Mouse (Mus musculus): ENCODE data around the gene Fam3c. TPM values are rescaled to one million over a fixed set of nuclear protein-coding genes. Genes with fewer than 3 reads are reported as not detected.
A peak's percentile ranks its signal among the peaks of the same experiment; 100 is the strongest.

Gene Fam3c
- polyA plus RNA-seq, 1 experiment from 2014 or later = 15.0 TPM

DNA sequence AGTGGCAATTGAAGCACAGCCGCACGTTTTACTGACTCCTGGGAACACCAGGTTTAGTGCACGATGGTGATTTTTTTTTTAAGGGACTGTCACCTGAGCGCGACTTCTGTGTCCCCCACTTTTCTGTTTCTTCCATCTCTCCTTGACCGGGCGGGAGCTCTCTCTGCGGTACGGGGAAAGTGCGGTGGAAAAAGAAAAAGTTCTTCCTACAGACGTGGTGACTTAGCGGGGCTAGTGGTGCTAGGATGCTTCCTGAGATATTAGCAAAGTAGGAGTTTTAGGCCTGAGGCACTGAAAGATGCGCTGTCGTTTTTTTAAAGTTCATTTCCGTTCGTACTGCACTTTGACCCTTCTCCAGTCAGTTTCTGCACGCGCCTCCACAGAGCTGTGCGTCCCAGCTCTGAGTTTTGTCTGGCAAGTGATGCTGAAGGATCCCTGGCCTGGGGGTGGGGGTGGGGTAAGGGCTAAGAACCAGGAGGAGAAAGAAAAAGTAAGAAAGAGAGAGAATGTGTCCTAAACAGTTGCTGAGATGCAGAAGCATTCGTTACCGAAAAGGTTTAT is 66.5 kb downstream of the Fam3c start:
- Histone ChIP-seq H3K4me2 (peak overlapping the region; percentile 52), H3K4me1 (replicated peaks) (peaks cover 4% of the 10 kb centered on the region; the same call in 1 of the 2 replicates), H3K27me3 (peaks cover 44% of the 10 kb centered on the region), H3K36me3 (replicated peaks) (no peaks in the 10 kb centered on the region), H3K9me3 (replicated peaks) (no peaks in the 10 kb centered on the region), H3K27ac (replicated peaks) (no peak overlapping the region), H3K4me3 (replicated peaks) (peak overlapping the region; percentile 10; the same call in 1 of the 2 replicates), H3K9ac (no peak overlapping the region)
- no peak for ATAC-seq (ENCODE audit: insufficient read depth)
- WGBS (ENCODE audit: insufficient replicate concordance) = 6% methylated on average over 21 of the region's 21 CpGs

DNA sequence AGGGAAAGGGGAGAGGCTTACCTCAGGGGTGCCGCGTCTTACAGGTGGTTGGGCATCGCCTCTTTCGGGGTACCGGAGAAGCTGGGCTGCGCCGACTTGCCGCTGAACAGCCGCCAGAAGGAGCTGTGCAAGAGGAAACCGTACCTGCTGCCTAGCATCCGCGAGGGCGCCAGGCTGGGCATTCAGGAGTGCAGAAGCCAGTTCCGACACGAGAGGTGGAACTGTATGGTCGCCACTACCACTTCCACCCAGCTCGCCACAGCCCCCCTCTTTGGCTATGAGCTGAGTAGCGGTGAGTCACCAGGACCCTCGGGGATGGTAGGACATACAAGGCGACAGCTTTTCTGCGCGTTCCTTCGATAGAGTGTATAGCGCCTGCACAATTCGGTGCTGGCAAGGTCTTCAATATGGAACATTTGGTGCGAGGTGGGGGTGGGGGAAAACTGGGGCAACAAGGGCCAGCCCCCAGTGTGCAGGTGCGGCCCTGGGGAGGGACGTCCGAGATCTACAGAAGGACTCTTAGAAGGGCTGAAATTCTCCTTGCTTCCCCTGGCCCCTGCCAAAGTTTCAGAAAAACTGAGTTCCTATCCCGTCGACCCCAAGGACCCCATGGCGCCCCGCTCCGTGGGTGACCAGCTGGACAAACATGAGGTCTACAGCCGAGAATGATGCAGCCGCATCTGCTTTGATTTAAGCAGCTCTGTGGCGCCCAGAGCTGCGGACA is 67.1 kb downstream of the Fam3c start:
- ATAC-seq (ENCODE audit: insufficient read depth) = no peak
- Histone ChIP-seq H3K9me3 (replicated peaks) (no peaks in the 10 kb centered on the region), H3K36me3 (replicated peaks) (no peaks in the 10 kb centered on the region), H3K4me1 (replicated peaks) (peaks cover 4% of the 10 kb centered on the region; the same call in 1 of the 2 replicates), H3K4me2 (peak overlapping the region; percentile 52), H3K4me3 (replicated peaks) (peak overlapping the region; percentile 10), H3K9ac (no peak overlapping the region), H3K27me3 (peaks cover 44% of the 10 kb centered on the region), H3K27ac (replicated peaks) (no peak overlapping the region)
- 2% methylated on average over 38 of the region's 38 CpGs for WGBS (ENCODE audit: insufficient replicate concordance)

DNA sequence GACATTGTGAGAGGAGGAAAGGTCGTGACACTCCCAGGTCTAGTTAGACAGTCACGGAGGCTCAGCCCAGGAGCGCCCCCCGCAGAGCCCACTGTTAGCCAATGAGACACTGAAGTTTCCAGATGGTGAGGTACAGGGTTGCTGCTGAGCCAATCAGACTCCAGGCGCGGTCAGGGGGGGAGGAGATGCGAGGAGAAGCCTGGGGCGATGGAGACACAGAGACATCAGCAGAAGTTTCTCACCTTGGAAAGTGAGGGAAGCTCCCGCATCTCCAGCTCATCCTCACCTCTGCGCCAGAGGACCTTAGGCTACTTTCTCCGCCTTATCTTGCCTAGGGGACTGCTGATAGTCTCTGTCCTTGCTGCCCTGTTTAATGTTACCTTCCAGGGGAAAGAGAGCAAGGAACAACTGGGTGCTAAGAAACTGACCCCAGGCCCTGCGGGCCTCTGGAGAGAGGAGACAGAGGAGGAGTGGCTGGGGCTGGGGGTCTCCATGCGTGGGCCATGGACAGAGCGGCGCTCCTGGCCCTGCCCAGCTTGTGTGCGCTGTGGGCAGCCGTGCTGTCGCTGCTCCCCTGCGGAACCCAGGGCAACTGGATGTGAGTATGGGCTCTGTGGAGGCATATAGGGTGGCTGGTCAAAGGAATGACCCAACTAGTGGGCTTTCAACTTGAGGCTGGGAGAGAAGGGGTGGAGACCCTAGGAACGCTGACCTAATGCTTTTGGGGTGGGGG is 67.9 kb downstream of the Fam3c start, which contains the start of gene Wnt16:
Gene Wnt16, plus strand, starts transcription at position 224 of the 733 bp plus-strand sequence.
- Histone ChIP-seq H3K27me3 (peaks cover 44% of the 10 kb centered on the region), H3K27ac (replicated peaks) (no peak within 1 kb of the TSS), H3K4me2 (peak within 1 kb of the TSS; percentile 52), H3K9ac (no peak within 1 kb of the TSS), H3K4me3 (replicated peaks) (peak within 1 kb of the TSS; percentile 10), H3K9me3 (replicated peaks) (no peaks in the 10 kb centered on the region), H3K4me1 (replicated peaks) (peaks cover 4% of the 10 kb centered on the region; the same call in 1 of the 2 replicates), H3K36me3 (replicated peaks) (no peaks in the 10 kb centered on the region)
- ATAC-seq (ENCODE audit: insufficient read depth) = no peak
- WGBS (ENCODE audit: insufficient replicate concordance) = 3% methylated on average over 20 of the region's 20 CpGs

DNA sequence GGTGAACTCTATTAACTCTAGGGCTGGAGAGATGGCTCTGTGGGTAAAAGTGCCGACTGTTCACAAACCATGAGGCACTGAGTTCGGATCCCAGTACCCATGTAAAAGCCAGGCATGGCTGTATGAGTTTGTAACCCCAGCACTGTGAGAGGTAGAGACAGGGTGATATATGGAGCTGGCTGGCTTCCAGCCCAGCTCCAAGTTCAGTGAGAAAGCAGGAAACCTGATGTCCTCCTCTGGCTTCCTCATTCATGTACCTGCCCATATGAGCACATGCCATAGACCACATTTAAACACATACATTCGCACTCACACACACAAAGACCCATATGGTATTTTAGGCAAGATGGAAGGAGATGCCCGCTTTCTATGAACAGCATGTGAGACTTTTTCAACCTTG is 73.6 kb downstream of the Fam3c start:
- Histone ChIP-seq H3K27ac (replicated peaks) (no peak overlapping the region), H3K36me3 (replicated peaks) (no peaks in the 10 kb centered on the region), H3K9me3 (replicated peaks) (no peaks in the 10 kb centered on the region), H3K9ac (no peak overlapping the region), H3K4me1 (replicated peaks) (0 out of 2 replicates have a peak, but pooled peaks cover 2% of the 10 kb centered on the region), H3K4me3 (replicated peaks) (no peak overlapping the region), H3K27me3 (peaks cover 10% of the 10 kb centered on the region; the same call in 1 of the 2 replicates), H3K4me2 (no peak overlapping the region)
- WGBS (ENCODE audit: insufficient replicate concordance) = 55% methylated on average over 4 of the region's 4 CpGs
- ATAC-seq (ENCODE audit: insufficient read depth) = no peak

DNA sequence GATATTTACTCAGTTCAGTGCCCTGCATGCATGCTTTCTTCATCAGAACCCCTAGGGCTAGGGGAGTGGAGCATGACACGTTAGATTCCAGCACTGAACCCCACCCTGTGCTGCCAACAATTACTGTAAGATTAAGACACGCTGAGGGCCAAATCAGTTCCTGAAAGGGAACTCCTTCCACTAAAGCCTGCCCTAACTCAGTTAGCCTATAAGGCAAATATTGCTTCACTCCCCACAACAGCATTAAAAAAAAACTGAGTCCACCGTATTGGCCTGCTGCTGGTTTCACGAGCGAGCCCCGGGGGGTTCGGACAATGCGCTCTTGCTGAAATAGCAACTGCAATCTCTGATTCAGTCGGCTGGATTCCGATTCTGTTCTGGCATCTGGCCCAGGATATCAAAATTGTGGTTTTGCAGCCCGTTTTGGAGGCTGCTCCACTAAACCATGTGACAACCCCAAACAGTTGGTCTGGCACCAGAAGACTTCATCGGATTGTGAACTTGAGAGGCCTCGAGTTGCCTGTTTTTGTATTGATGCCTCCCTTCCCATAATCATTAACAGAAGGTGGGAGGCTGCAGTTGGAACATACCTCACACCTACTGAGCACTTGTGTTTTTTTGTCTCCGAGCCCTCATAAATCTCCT is 75.7 kb downstream of the Fam3c start:
- no peaks in the 10 kb centered on the region for H3K9me3 ChIP-seq (replicated peaks)
- H3K27me3 ChIP-seq = no peaks in the 10 kb centered on the region
- ATAC-seq (ENCODE audit: insufficient read depth) = peak; percentile 49; the same call in 1 of the 2 replicates
- 60% methylated on average over 14 of the region's 14 CpGs for WGBS (ENCODE audit: insufficient replicate concordance)
- no peak overlapping the region for H3K9ac ChIP-seq
- H3K27ac ChIP-seq (replicated peaks) = no peak overlapping the region
- H3K4me1 ChIP-seq (replicated peaks) = 0 out of 2 replicates have a peak, but pooled peaks cover 2% of the 10 kb centered on the region
- H3K4me3 ChIP-seq (replicated peaks) = no peak overlapping the region
- no peaks in the 10 kb centered on the region for H3K36me3 ChIP-seq (replicated peaks)
- H3K4me2 ChIP-seq = peak overlapping the region; percentile 36

GRCm38 (mm10) chr6:22277941-22278340 is 78.1 kb downstream of the Fam3c start:
- Histone ChIP-seq H3K4me2 (no peak overlapping the region), H3K36me3 (replicated peaks) (no peaks in the 10 kb centered on the region), H3K9me3 (replicated peaks) (no peaks in the 10 kb centered on the region), H3K27ac (replicated peaks) (no peak overlapping the region), H3K4me1 (replicated peaks) (0 out of 2 replicates have a peak, but pooled peaks cover 2% of the 10 kb centered on the region), H3K27me3 (no peaks in the 10 kb centered on the region), H3K4me3 (replicated peaks) (no peak overlapping the region), H3K9ac (no peak overlapping the region)
- 61% methylated on average over 3 of the region's 3 CpGs for WGBS (ENCODE audit: insufficient replicate concordance)
- ATAC-seq (ENCODE audit: insufficient read depth) = no peak

DNA sequence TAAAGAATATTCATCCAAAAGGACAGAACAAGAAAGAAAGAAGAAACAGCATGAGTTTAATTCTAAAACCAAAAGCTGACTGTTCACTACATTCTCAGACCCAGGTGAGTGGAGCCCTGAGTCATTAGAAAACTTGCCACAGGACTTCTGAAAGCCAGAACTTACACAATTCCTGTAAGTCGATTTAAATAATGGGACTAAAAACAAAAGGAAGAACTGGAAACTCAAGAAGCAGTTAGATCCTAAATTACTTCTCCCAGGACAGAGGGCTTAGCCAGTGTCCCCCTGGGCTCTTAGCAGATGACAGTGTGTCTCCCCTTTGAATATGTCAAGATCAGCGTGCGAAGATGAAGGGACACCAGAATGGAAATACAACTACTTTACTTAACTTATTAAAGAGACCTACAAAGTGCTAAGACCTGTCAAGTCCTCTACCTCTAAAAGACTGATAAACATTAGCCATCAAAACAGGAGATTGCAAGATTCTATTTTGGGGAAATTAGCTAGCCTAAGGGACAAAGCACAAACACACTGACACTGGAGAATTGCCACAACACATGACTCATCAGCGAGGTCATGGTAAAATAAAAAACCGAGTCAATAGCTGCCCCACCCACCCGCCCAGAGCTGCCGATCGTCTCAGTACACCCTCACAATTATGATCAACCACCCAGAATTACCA is 86.1 kb downstream of the Fam3c start:
- no peak overlapping the region for H3K27ac ChIP-seq (replicated peaks)
- H3K9ac ChIP-seq = no peak overlapping the region
- no peaks in the 10 kb centered on the region for H3K9me3 ChIP-seq (replicated peaks)
- no peak overlapping the region for H3K4me2 ChIP-seq
- no peaks in the 10 kb centered on the region for H3K36me3 ChIP-seq (replicated peaks)
- no peak overlapping the region for H3K4me3 ChIP-seq (replicated peaks)
- WGBS (ENCODE audit: insufficient replicate concordance) = 51% methylated on average over 8 of the region's 8 CpGs
- H3K4me1 ChIP-seq (replicated peaks) = no peaks in the 10 kb centered on the region
- ATAC-seq (ENCODE audit: insufficient read depth) = no peak
- no peaks in the 10 kb centered on the region for H3K27me3 ChIP-seq

GRCm38 (mm10) chr6:22268677-22269076 is 87.4 kb downstream of the Fam3c start:
- no peaks in the 10 kb centered on the region for H3K9me3 ChIP-seq (replicated peaks)
- no peaks in the 10 kb centered on the region for H3K4me1 ChIP-seq (replicated peaks)
- no peak overlapping the region for H3K4me2 ChIP-seq
- H3K9ac ChIP-seq = no peak overlapping the region
- H3K27ac ChIP-seq (replicated peaks) = no peak overlapping the region
- no peak for ATAC-seq (ENCODE audit: insufficient read depth)
- H3K27me3 ChIP-seq = no peaks in the 10 kb centered on the region
- no peak overlapping the region for H3K4me3 ChIP-seq (replicated peaks)
- H3K36me3 ChIP-seq (replicated peaks) = no peaks in the 10 kb centered on the region

GRCm38 (mm10) chr6:22267807-22268667 is 88.0 kb downstream of the Fam3c start:
- Histone ChIP-seq H3K4me2 (no peak overlapping the region), H3K4me1 (replicated peaks) (no peaks in the 10 kb centered on the region), H3K4me3 (replicated peaks) (no peak overlapping the region), H3K9ac (no peak overlapping the region), H3K27ac (replicated peaks) (no peak overlapping the region), H3K36me3 (replicated peaks) (no peaks in the 10 kb centered on the region), H3K27me3 (no peaks in the 10 kb centered on the region), H3K9me3 (replicated peaks) (no peaks in the 10 kb centered on the region)
- WGBS (ENCODE audit: insufficient replicate concordance) = 57% methylated on average over 5 of the region's 5 CpGs
- ATAC-seq (ENCODE audit: insufficient read depth) = no peak

DNA sequence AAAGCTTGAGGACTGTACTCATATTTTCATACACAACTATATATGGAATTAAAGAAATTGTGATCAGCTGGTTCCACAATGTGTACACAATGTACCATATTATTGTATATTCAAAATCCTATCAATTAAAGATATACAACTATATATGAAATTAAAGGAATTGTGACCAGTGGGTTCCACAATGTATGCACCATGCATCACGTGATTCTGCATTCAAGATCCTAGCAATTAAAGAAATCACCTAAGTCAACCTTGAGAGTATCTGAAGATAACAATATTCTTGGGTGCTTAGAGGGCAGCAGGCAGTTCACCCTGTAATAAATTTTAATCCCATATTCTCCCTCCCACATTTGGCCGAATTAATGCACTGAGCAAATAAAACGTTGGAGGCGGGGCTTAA is 90.0 kb downstream of the Fam3c start:
- Histone ChIP-seq H3K4me1 (replicated peaks) (no peaks in the 10 kb centered on the region), H3K4me3 (replicated peaks) (no peak overlapping the region), H3K9ac (no peak overlapping the region), H3K27ac (replicated peaks) (no peak overlapping the region), H3K4me2 (no peak overlapping the region), H3K9me3 (replicated peaks) (no peaks in the 10 kb centered on the region), H3K27me3 (no peaks in the 10 kb centered on the region), H3K36me3 (replicated peaks) (no peaks in the 10 kb centered on the region)
- WGBS (ENCODE audit: insufficient replicate concordance) = 59% methylated on average over 4 of the region's 4 CpGs
- no peak for ATAC-seq (ENCODE audit: insufficient read depth)

Data from liver, embryonic 15.5 days (tissue).